Mouse (Mus musculus): ENCODE results near the gene Lpar6. TPM values are rescaled to one million over a fixed set of nuclear protein-coding genes. Genes with fewer than 3 reads are reported as not detected.

The Lpar6 gene
- total RNA-seq (2023), result 10 to 100 TPM; 15.2 to 15.6 TPM

DNA sequence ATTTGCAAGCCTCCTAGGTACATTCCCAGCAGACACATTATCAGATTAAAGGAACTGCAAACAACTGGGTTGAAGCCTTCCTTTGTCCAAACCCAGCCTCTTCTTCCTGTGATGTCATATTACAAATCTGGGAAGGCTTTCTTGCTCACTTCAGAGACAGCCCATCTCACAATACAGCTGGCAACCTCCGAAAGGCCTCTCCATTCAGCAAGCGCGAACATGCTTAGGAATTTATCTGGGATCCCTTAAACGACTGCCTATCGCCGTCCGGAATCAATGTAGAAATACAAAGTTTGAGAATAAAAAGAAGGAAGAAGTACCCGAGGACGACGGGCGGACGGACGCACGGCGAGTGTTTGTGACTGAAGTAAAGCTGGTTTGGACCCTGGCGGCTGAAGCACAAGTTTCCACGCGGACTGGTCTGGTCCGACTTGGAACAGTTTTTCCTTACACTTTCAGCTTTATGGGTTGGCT lies at the start of gene Lpar6:
Gene Lpar6 (plus strand): TSS at position 48 of the 474 bp plus-strand sequence.

Other genes starting within 250 kb of the Lpar6 start
- gene Cysltr2, start 188.8 kb upstream of the Lpar6 start, total RNA-seq (2023), result under 1 TPM; 0.79 to 0.82 TPM
- gene Rcbtb2, start 114.9 kb upstream of the Lpar6 start, total RNA-seq (2023), result 10 to 100 TPM; 28.8 to 32.6 TPM
- 10 to 100 TPM; 68.3 to 76.3 TPM for gene Rb1, start 87.9 kb downstream of the Lpar6 start, total RNA-seq (2023)
- 1,000 to 10,000 TPM; 1,070 to 1,091 TPM for gene Itm2b, start 147.4 kb downstream of the Lpar6 start, total RNA-seq (2023)